Mouse (Mus musculus) CH12.LX (cell line): Measurements from ENCODE around the gene Gm10778. TPM values are rescaled to one million over a fixed set of nuclear protein-coding genes. Genes with fewer than 3 reads are reported as not detected.

ENCODE experiments used
- DNase-seq: peaks from one replicate; pipeline ENCODE4 v3.0.0-alpha.2; 2013; ENCODE audit errors: extremely low read depth
- H3K27ac ChIP-seq: 2 replicates; pipeline ENCODE4 v1.5.1; 2012; ENCODE audit warnings: low read depth, mild to moderate bottlenecking, control low read depth, moderate library complexity; ENCODE audit not compliant: insufficient read depth
- H3K27me3 ChIP-seq: replicated peaks from 2 replicates; pipeline ENCODE3; 2012; ENCODE audit warnings: inconsistent platforms
- H3K36me3 ChIP-seq, 2 experiments: replicated peaks in 1 of 2; 2 replicates each; pipeline versions ENCODE3 to v1.6.1; 2012; ENCODE audit warnings: inconsistent platforms in 1 of 2, low read length in 1 of 2, mild to moderate bottlenecking in 1 of 2, mixed read lengths in 1 of 2, moderate library complexity in 1 of 2; ENCODE audit not compliant: control insufficient read depth in 1 of 2, insufficient read depth in 1 of 2
- H3K4me1 ChIP-seq, 2 experiments: 2 replicates each; pipeline ENCODE4 v1.6.1; 2012; ENCODE audit warnings: inconsistent platforms in 1 of 2, moderate library complexity in 1 of 2; ENCODE audit not compliant: insufficient read depth in 2 of 2, control insufficient read depth in 1 of 2
- H3K4me2 ChIP-seq: 2 replicates; pipeline ENCODE4 v1.6.1; 2012; ENCODE audit warnings: low read depth, mild to moderate bottlenecking, control low read depth; ENCODE audit not compliant: poor library complexity, insufficient read depth, severe bottlenecking
- H3K4me3 ChIP-seq, 3 experiments: fragments of 150-350 bp in 1 of 3; sonication (generic) in 1 of 3; replicated peaks in 1 of 3; 2 replicates each; pipeline versions ENCODE3 to v1.5.1; 2011 to 2012; ENCODE audit warnings: low read depth in 2 of 3, low read length in 2 of 3, mild to moderate bottlenecking in 2 of 3, moderate library complexity in 2 of 3, control low read depth in 1 of 3, improper control_type of control experiment in 1 of 3, inconsistent platforms in 1 of 3, mixed read lengths in 1 of 3; ENCODE audit not compliant: poor library complexity in 1 of 3
- H3K79me2 ChIP-seq: replicated peaks from 2 replicates; pipeline ENCODE4 v1.6.1; 2012; ENCODE audit warnings: mild to moderate bottlenecking, moderate library complexity; ENCODE audit not compliant: control insufficient read depth, poor library complexity, insufficient read depth, severe bottlenecking; ENCODE audit errors: extremely low read depth
- H3K9ac ChIP-seq: 2 replicates; pipeline ENCODE4 v1.6.1; 2012; ENCODE audit warnings: low read depth, mild to moderate bottlenecking, control low read depth, moderate library complexity; ENCODE audit not compliant: insufficient read depth
- H3K9me3 ChIP-seq: replicated peaks from 2 replicates; pipeline ENCODE3; 2012; ENCODE audit warnings: low read length, inconsistent platforms, mixed read lengths
- BHLHE40 ChIP-seq: IDR thresholded peaks from 2 replicates; pipeline ENCODE4 v1.6.1; 2011; ENCODE audit warnings: mild to moderate bottlenecking, low read depth, low read length, improper control_type of control experiment
- CHD1 ChIP-seq: IDR thresholded peaks from 2 replicates; pipeline ENCODE4 v1.6.1; 2012; ENCODE audit warnings: low read depth, low read length, improper control_type of control experiment, inconsistent platforms
- CHD2 ChIP-seq: IDR thresholded peaks from 2 replicates; pipeline ENCODE4 v1.6.1; 2011; ENCODE audit warnings: low read length, improper control_type of control experiment
- ELF1 ChIP-seq: IDR thresholded peaks from 2 replicates; pipeline ENCODE4 v1.6.1; 2014; ENCODE audit warnings: low read depth, mild to moderate bottlenecking, inconsistent platforms, low read length, improper control_type of control experiment
- EP300 ChIP-seq: IDR thresholded peaks from 2 replicates; pipeline ENCODE4 v1.6.1; 2011; ENCODE audit warnings: low read length, improper control_type of control experiment
- ETS1 ChIP-seq: conservative IDR thresholded peaks from 2 replicates; pipeline ENCODE4 v1.6.1; 2012; ENCODE audit warnings: low read depth, mild to moderate bottlenecking, inconsistent platforms, low read length, improper control_type of control experiment, moderate library complexity
- HCFC1 ChIP-seq: IDR thresholded peaks from 2 replicates; pipeline ENCODE4 v1.6.1; 2012; ENCODE audit warnings: low read depth, mild to moderate bottlenecking, inconsistent platforms, low read length, improper control_type of control experiment
- JUND ChIP-seq: conservative IDR thresholded peaks from 2 replicates; pipeline ENCODE4 v1.6.1; 2011; ENCODE audit warnings: low read depth, low read length, improper control_type of control experiment
- MAX ChIP-seq: IDR thresholded peaks from 2 replicates; pipeline ENCODE4 v1.6.1; 2011; ENCODE audit warnings: low read length, improper control_type of control experiment
- MEF2A ChIP-seq: IDR thresholded peaks from 2 replicates; pipeline ENCODE4 v1.6.1; 2014; ENCODE audit warnings: low read depth, mild to moderate bottlenecking, inconsistent platforms, low read length, improper control_type of control experiment, borderline replicate concordance
- MXI1 ChIP-seq: IDR thresholded peaks from 2 replicates; pipeline ENCODE4 v1.6.1; 2011; ENCODE audit warnings: mild to moderate bottlenecking, low read depth, low read length, improper control_type of control experiment
- MYC ChIP-seq: IDR thresholded peaks from 2 replicates; pipeline ENCODE4 v1.6.1; 2011; ENCODE audit warnings: low read depth, mild to moderate bottlenecking, improper control_type of control experiment, low read length
- NELFE ChIP-seq: IDR thresholded peaks from 2 replicates; pipeline ENCODE4 v1.6.1; 2011; ENCODE audit warnings: low read depth, low read length, improper control_type of control experiment
- NRF1 ChIP-seq: IDR thresholded peaks from 2 replicates; pipeline ENCODE4 v1.6.1; 2014; ENCODE audit warnings: low read depth, mild to moderate bottlenecking, inconsistent platforms, low read length, improper control_type of control experiment, moderate library complexity
- POLR2A ChIP-seq: IDR thresholded peaks from 2 replicates; pipeline ENCODE4 v1.6.1; 2011; ENCODE audit warnings: low read depth, mild to moderate bottlenecking, improper control_type of control experiment, low read length
- POLR2AphosphoS2 ChIP-seq: IDR thresholded peaks from 2 replicates; pipeline ENCODE4 v1.6.1; 2011; ENCODE audit warnings: low read depth, low read length, improper control_type of control experiment
- RCOR1 ChIP-seq: conservative IDR thresholded peaks from 2 replicates; pipeline ENCODE4 v1.6.1; 2012; ENCODE audit warnings: low read depth, mild to moderate bottlenecking, inconsistent platforms, low read length, improper control_type of control experiment
- SIN3A ChIP-seq: IDR thresholded peaks from 2 replicates; pipeline ENCODE4 v1.6.1; 2012; ENCODE audit warnings: low read length, improper control_type of control experiment, inconsistent platforms
- SMC3 ChIP-seq: IDR thresholded peaks from 2 replicates; pipeline ENCODE4 v1.6.1; 2011; ENCODE audit warnings: low read depth, low read length, improper control_type of control experiment
- TCF12 ChIP-seq: IDR thresholded peaks from 2 replicates; pipeline ENCODE4 v1.6.1; 2014; ENCODE audit warnings: low read depth, mild to moderate bottlenecking, inconsistent platforms, low read length, improper control_type of control experiment
- UBTF ChIP-seq: IDR thresholded peaks from 2 replicates; pipeline ENCODE4 v1.6.1; 2012; ENCODE audit warnings: low read depth, mild to moderate bottlenecking, inconsistent platforms, low read length, improper control_type of control experiment, moderate library complexity
- USF1 ChIP-seq: IDR thresholded peaks from 2 replicates; pipeline ENCODE4 v1.6.1; 2014; ENCODE audit warnings: low read depth, mild to moderate bottlenecking, inconsistent platforms, low read length, improper control_type of control experiment
- USF2 ChIP-seq: conservative IDR thresholded peaks from 2 replicates; pipeline ENCODE4 v1.6.1; 2011; ENCODE audit warnings: low read depth, low read length, improper control_type of control experiment
- ZMIZ1 ChIP-seq: IDR thresholded peaks from 2 replicates; pipeline ENCODE4 v1.6.1; 2012; ENCODE audit warnings: low read depth, mild to moderate bottlenecking, inconsistent platforms, low read length, improper control_type of control experiment
- ZNF384 ChIP-seq: IDR thresholded peaks from 2 replicates; pipeline ENCODE4 v1.6.1; 2012; ENCODE audit warnings: low read depth, low read length, improper control_type of control experiment, inconsistent platforms
- dilution Hi-C: fragments of 300-500 bp; cut with MboI; formaldehyde crosslinking; loops from 2 replicates; pipeline ENCODE4 v1.14.3; 2020; ENCODE audit warnings: low sequenced_read_pairs; ENCODE audit not compliant: extremely low pct_unique_long_range_greater_than_20kb, extremely low pct_ligation_motif_present
- in situ Hi-C: fragments of 300-500 bp; cut with MboI; formaldehyde crosslinking; loops from 3 replicates; pipeline ENCODE4 v1.14.3; 2019; ENCODE audit warnings: low sequenced_read_pairs, low pct_ligation_motif_present, low pct_unique_long_range_greater_than_20kb, mixed read lengths
- polyA plus RNA-seq: library from polyadenylated mRNA; unstranded; fragments of >175 nt; gene quantifications from 2 replicates; pipeline ENCODE4 v1.2.1, GENCODE M21; 2012; ENCODE audit warnings: low read depth; ENCODE audit not compliant: insufficient read length
- total RNA-seq, 2 experiments: library from RNA; depleted of rRNA; stranded (reverse); fragments of 300-350 nt in 1 of 2; fragments of >200 nt in 1 of 2; gene quantifications; 2 replicates each; pipeline ENCODE4 v1.2.3; 2012 to 2014

The Gm10778 gene
- total and polyA plus RNA-seq, 3 experiments: 2.8 to 7.1 (median 3.2) TPM

GRCm38 (mm10) chr10:81600096-81600495 is 48.8 kb upstream of the Gm10778 start:
- H3K4me1 ChIP-seq: peaks cover 22 to 29% of the 10 kb centered on the region in 2 experiments
- in situ Hi-C loops: loop anchor here (5.0 to 10.0 kb wide), 2 partner anchors 38 to 105 kb away; partner anchors contain the start of gene Ncln
- no peaks in the 10 kb centered on the region for H3K79me2 ChIP-seq
- no peak overlapping the region for H3K4me2 ChIP-seq
- no peak overlapping the region for H3K9ac ChIP-seq
- dilution Hi-C loops: no loop called here
- DNase-seq: no peak
- H3K9me3 ChIP-seq: no peaks in the 10 kb centered on the region
- H3K36me3 ChIP-seq: no peaks in the 10 kb centered on the region
- no peak overlapping the region for H3K4me3 ChIP-seq
- H3K27me3 ChIP-seq: peaks cover 66% of the 10 kb centered on the region
- H3K27ac ChIP-seq: no peak overlapping the region
- TF ChIP-seq SMC3 (no peak), ZNF384 (no peak), EP300 (no peak), ETS1 (no peak)

- DNase-seq: peak; percentile 82
- Histone ChIP-seq H3K36me3 (no peaks in the 10 kb centered on the region), H3K9ac (no peak within 1 kb of the TSS), H3K27ac (no peak within 1 kb of the TSS), H3K27me3 (peaks cover 60% of the 10 kb centered on the region), H3K9me3 (no peaks in the 10 kb centered on the region), H3K4me3 (peak within 1 kb of the TSS in 1 of 3 experiments; percentile 24), H3K79me2 (no peaks in the 10 kb centered on the region), H3K4me2 (peak within 1 kb of the TSS; percentile 66), H3K4me1 (peaks cover 22 to 29% of the 10 kb centered on the region in 2 experiments)
- in situ Hi-C loops (loop anchor here (5.0 to 10.0 kb wide), 2 partner anchors 38 to 106 kb away; partner anchors contain the start of gene Ncln), dilution Hi-C loops (no loop called here)
- TF ChIP-seq NELFE: 0 out of 2 replicates have a peak, but pooled peaks have one; percentile 33
- TF ChIP-seq POLR2AphosphoS2: no peak
- peak; percentile 19; the same call in 1 of the 2 replicates for TF ChIP-seq HCFC1
- no peak for TF ChIP-seq CHD1
- TF ChIP-seq MEF2A: 0 out of 2 replicates have a peak, but pooled peaks have one; percentile 9
- TF ChIP-seq ZMIZ1: 0 out of 2 replicates have a peak, but pooled peaks have one; percentile 32
- TF ChIP-seq CHD2: peak; percentile 71
- peak; percentile 82 for TF ChIP-seq USF1
- 0 out of 2 replicates have a peak, but pooled peaks have one; percentile 55 for TF ChIP-seq RCOR1
- TF ChIP-seq ELF1: peak; percentile 30; the same call in 1 of the 2 replicates
- peak; percentile 41; the same call in 1 of the 2 replicates for TF ChIP-seq SIN3A
- no peak for TF ChIP-seq POLR2A
- peak; percentile 82; the same call in 1 of the 2 replicates for TF ChIP-seq MYC
- peak; percentile 88 for TF ChIP-seq BHLHE40
- TF ChIP-seq NRF1: 0 out of 2 replicates have a peak, but pooled peaks have one; percentile 12
- TF ChIP-seq USF2: peak; percentile 52; the same call in 1 of the 2 replicates
- TF ChIP-seq MXI1: peak; percentile 89
- no peak for TF ChIP-seq UBTF
- TF ChIP-seq TCF12: peak; percentile 28; the same call in 1 of the 2 replicates
- TF ChIP-seq EP300: peak; percentile 19; the same call in 1 of the 2 replicates
- no peak for TF ChIP-seq JUND
- peak; percentile 94 for TF ChIP-seq MAX
These were observed 48.1 kb upstream of the Gm10778 start, which contains the start of gene Tle6 for GRCm38 (mm10) chr10:81600738-81601203. Gene Tle6, minus strand, starts transcription at chr10:81601073.
